Mouse (Mus musculus): ENCODE measurements around the gene Hist1h2ad. TPM values are rescaled to one million over a fixed set of nuclear protein-coding genes. Genes with fewer than 3 reads are reported as not detected.

The Hist1h2ad gene
- total RNA-seq, 2 experiments from 2014 or later: 115 to 121 TPM

Other genes with a start within 250 kb of the Hist1h2ad start
- 1 to 10 TPM; 9.4 to 9.9 TPM for gene Zfp322a, start 205.2 kb upstream of the Hist1h2ad start, total RNA-seq (2023)
- gene Abt1, start 150.5 kb upstream of the Hist1h2ad start, total RNA-seq (2023): 10 to 100 TPM in 1 of 2 experiments, 1 to 10 TPM in 1; 8.7 to 10.1 TPM
- gene Btn1a1, start 108.5 kb upstream of the Hist1h2ad start, total RNA-seq (2023): under 1 TPM; 0.11 to 0.29 TPM
- gene Btn2a2, start 85.5 kb upstream of the Hist1h2ad start, total RNA-seq (2023): not detected
- gene Hist1h4h, start 43.3 kb upstream of the Hist1h2ad start, total RNA-seq (2023): 1,000 to 10,000 TPM; 1,672 to 1,684 TPM
- gene Hist1h2af, start 40.5 kb upstream of the Hist1h2ad start, total RNA-seq (2023): 1,000 to 10,000 TPM; 1,080 to 1,089 TPM
- gene Hist1h3g, start 39.0 kb upstream of the Hist1h2ad start, total RNA-seq (2023): 100 to 1,000 TPM; 354 to 358 TPM
- 100 to 1,000 TPM; 133 to 136 TPM for gene Hist1h2bh, start 31.0 kb upstream of the Hist1h2ad start, total RNA-seq (2023)
- gene Hist1h3f, start 30.3 kb upstream of the Hist1h2ad start, total RNA-seq (2023): 100 to 1,000 TPM; 457 to 468 TPM
- 1,000 to 10,000 TPM; 2,366 to 2,514 TPM for gene Hist1h4f, start 22.7 kb upstream of the Hist1h2ad start, total RNA-seq (2023)
- gene Hist1h1d, start 21.1 kb upstream of the Hist1h2ad start, total RNA-seq (2023): 100 to 1,000 TPM; 108 to 121 TPM
- 100 to 1,000 TPM; 839 to 947 TPM for gene Hist1h3e, start 12.0 kb upstream of the Hist1h2ad start, total RNA-seq (2023)
- gene Hist1h2ae, start 3.2 kb upstream of the Hist1h2ad start, total RNA-seq (2023): 100 to 1,000 TPM; 191 to 199 TPM
- 1,000 to 10,000 TPM; 1,545 to 1,845 TPM for gene Hist1h2bg, start 3.0 kb upstream of the Hist1h2ad start, total RNA-seq (2023)
- 1,000 to 10,000 TPM; 1,042 to 1,254 TPM for gene Hist1h2bf, start 185 bp upstream of the Hist1h2ad start, total RNA-seq (2023)
- 100 to 1,000 TPM; 147 to 159 TPM for gene Hist1h3d, start 1.4 kb downstream of the Hist1h2ad start, total RNA-seq (2023)
- 100 to 1,000 TPM; 726 to 742 TPM for gene Hist1h4d, start 7.2 kb downstream of the Hist1h2ad start, total RNA-seq (2023)
- gene Hist1h2be, start 46.7 kb downstream of the Hist1h2ad start, total RNA-seq (2023): 100 to 1,000 TPM; 103 to 111 TPM
- gene Hist1h1e, start 48.2 kb downstream of the Hist1h2ad start, total RNA-seq (2023): 100 to 1,000 TPM; 779 TPM
- 10 to 100 TPM; 48.0 to 51.5 TPM for gene Hist1h2ac, start 109.6 kb downstream of the Hist1h2ad start, total RNA-seq (2023)
- gene Hist1h2bc, start 109.8 kb downstream of the Hist1h2ad start, total RNA-seq (2023): 100 to 1,000 TPM in 1 of 2 experiments, 10 to 100 TPM in 1; 97.4 to 109 TPM
- gene Hist1h1t, start 121.4 kb downstream of the Hist1h2ad start, total RNA-seq (2023): 1 to 10 TPM in 1 of 2 experiments, under 1 TPM in 1; 0.86 to 1.1 TPM
- gene Hist1h4c, start 124.1 kb downstream of the Hist1h2ad start, total RNA-seq (2023): 100 to 1,000 TPM; 391 to 419 TPM
- 1 to 10 TPM; 4.2 to 6.6 TPM for gene Hfe, start 136.5 kb downstream of the Hist1h2ad start, total RNA-seq (2023)
- 1,000 to 10,000 TPM; 1,619 to 1,663 TPM for gene Hist1h1c, start 164.4 kb downstream of the Hist1h2ad start, total RNA-seq (2023)
- 100 to 1,000 TPM; 617 to 658 TPM for gene Hist1h3c, start 171.2 kb downstream of the Hist1h2ad start, total RNA-seq (2023)
- 100 to 1,000 TPM; 868 to 875 TPM for gene Hist1h2bb, start 172.4 kb downstream of the Hist1h2ad start, total RNA-seq (2023)
- 1,000 to 10,000 TPM; 1,294 to 1,569 TPM for gene Hist1h2ab, start 176.7 kb downstream of the Hist1h2ad start, total RNA-seq (2023)
- 1,000 to 10,000 TPM; 1,352 to 1,548 TPM for gene Hist1h3b, start 177.9 kb downstream of the Hist1h2ad start, total RNA-seq (2023)
- gene Hist1h4b, start 182.6 kb downstream of the Hist1h2ad start, total RNA-seq (2023): 100 to 1,000 TPM; 569 to 600 TPM
- gene Hist1h4a, start 186.8 kb downstream of the Hist1h2ad start, total RNA-seq (2023): 100 to 1,000 TPM; 541 to 562 TPM
- gene Hist1h3a, start 188.0 kb downstream of the Hist1h2ad start, total RNA-seq (2023): 1,000 to 10,000 TPM in 1 of 2 experiments, 100 to 1,000 TPM in 1; 878 to 1,040 TPM
- gene Hist1h1a, start 189.3 kb downstream of the Hist1h2ad start, total RNA-seq (2023): 100 to 1,000 TPM; 455 to 460 TPM
- gene Trim38, start 195.5 kb downstream of the Hist1h2ad start, total RNA-seq (2023): not detected
- not detected for gene Slc17a2, start 232.6 kb downstream of the Hist1h2ad start, total RNA-seq (2023)

All from neutrophil, adult 59 days (primary cell).